Comparison of ENCODE assay signal across 9 mouse cellular contexts in genomic region chr1:162589443-162589842, GRCm38 (mm10). TPM values are rescaled to one million over a fixed set of nuclear protein-coding genes. Genes with fewer than 3 reads are reported as not detected.
DNase-seq lines count a peak whose midpoint lies in the region; ATAC-seq and TF ChIP-seq lines count a peak whose summit lies in the region.
"Had no signal": no experiment of that assay in that cellular context is flagged by ENCODE, and none has a peak within 500 bp of the region (broad histone marks: within the 10 kb centered on the region; RNA-seq: fewer than 3 reads in every experiment).

No protein-coding gene starts in this region.

- H3K36me3 ChIP-seq in embryonic facial prominence, embryonic 14.5 days (ENCODE audit: control insufficient read depth, insufficient read depth, low read length), result peaks cover 49% of the 10 kb centered on the region; the same call in 1 of the 2 replicates
- H3K36me3 ChIP-seq in hindbrain, embryonic 13.5 days, result peaks cover 14% of the 10 kb centered on the region
- 0 out of 2 replicates have a peak, but pooled peaks cover 3% of the 10 kb centered on the region for H3K36me3 ChIP-seq in midbrain, embryonic 15.5 days (replicated peaks)

- no peak overlapping the region for H3K27ac ChIP-seq in left cerebral cortex, adult 2 months
- H3K27ac ChIP-seq in embryonic facial prominence, embryonic 14.5 days (replicated peaks; ENCODE audit: low read depth, low read length), result no peak overlapping the region
- H3K27ac ChIP-seq in hindbrain, embryonic 13.5 days, result no peak overlapping the region
- no peak overlapping the region for H3K27ac ChIP-seq in midbrain, embryonic 15.5 days

- no peak overlapping the region for H3K9ac ChIP-seq in embryonic facial prominence, embryonic 14.5 days (ENCODE audit: low read depth, low read length)
- H3K9ac ChIP-seq in hindbrain, embryonic 13.5 days, result peak overlapping the region; percentile 30
- no peak overlapping the region for H3K9ac ChIP-seq in midbrain, embryonic 15.5 days

- 13% methylated on average over 9 of the region's 9 CpGs for WGBS in embryonic facial prominence, embryonic 14.5 days
- WGBS in hindbrain, embryonic 13.5 days, result 8% methylated on average over 9 of the region's 9 CpGs
- 5% methylated on average over 9 of the region's 9 CpGs for WGBS in midbrain, embryonic 15.5 days

- no peak overlapping the region for H3K4me3 ChIP-seq in left cerebral cortex, adult 2 months
- no peak overlapping the region for H3K4me3 ChIP-seq in embryonic facial prominence, embryonic 14.5 days (ENCODE audit: low read depth, low read length)
- no peak overlapping the region for H3K4me3 ChIP-seq in hindbrain, embryonic 13.5 days
- H3K4me3 ChIP-seq in midbrain, embryonic 15.5 days, result no peak overlapping the region

- DNase-seq in left cerebral cortex, postnatal 10 days (ENCODE audit: extremely low spot score in 1 of 2, low spot score in 2 of 2), result peak; percentile 16 to 38
- no peak for DNase-seq in left cerebral cortex, adult 2 months (ENCODE audit: extremely low spot score in 1 of 2, low spot score in 2 of 2)
- DNase-seq in embryonic facial prominence, embryonic 14.5 days (ENCODE audit: low spot score), result peak; percentile 24
- DNase-seq in thymus, postnatal 10 days (ENCODE audit: low spot score in 2 of 2), result no peak
- DNase-seq in cerebellum, postnatal 4 days (ENCODE audit: low spot score in 2 of 2), result no peak
- no peak for DNase-seq in spleen, postnatal 10 days (ENCODE audit: low spot score in 2 of 2)

- peak; percentile 50; the same call in 1 of the 2 replicates for ATAC-seq in embryonic facial prominence, embryonic 14.5 days (ENCODE audit: low read depth)
- peak; percentile 68 for ATAC-seq in hindbrain, embryonic 13.5 days (ENCODE audit: low FRiP score)
- peak; percentile 84 for ATAC-seq in midbrain, embryonic 15.5 days (replicated peaks)

- intact Hi-C loops in left cerebral cortex, postnatal 10 days (cut with DNase I), result loop anchor here (5.0 kb wide), 1 partner anchor 133 kb away; no protein-coding TSS in a partner anchor
- intact Hi-C loops in left cerebral cortex, adult 2 months (cut with DNase I), result no loop called here

- no peak overlapping the region for H3K4me2 ChIP-seq in embryonic facial prominence, embryonic 14.5 days (ENCODE audit: low read depth, low read length)
- H3K4me2 ChIP-seq in hindbrain, embryonic 13.5 days, result no peak overlapping the region
- H3K4me2 ChIP-seq in midbrain, embryonic 15.5 days, result no peak overlapping the region

- no peak for TF ChIP-seq CTCF in left cerebral cortex, adult 2 months (IDR thresholded peaks at IDR 0.05)

- no peaks in the 10 kb centered on the region for H3K27me3 ChIP-seq in embryonic facial prominence, embryonic 14.5 days (replicated peaks; ENCODE audit: control insufficient read depth, insufficient read depth, low read length)
- H3K27me3 ChIP-seq in hindbrain, embryonic 13.5 days, result no peaks in the 10 kb centered on the region
- no peaks in the 10 kb centered on the region for H3K27me3 ChIP-seq in midbrain, embryonic 15.5 days (replicated peaks)

- no peaks in the 10 kb centered on the region for H3K9me3 ChIP-seq in embryonic facial prominence, embryonic 14.5 days (ENCODE audit: control insufficient read depth, low read length)
- no peaks in the 10 kb centered on the region for H3K9me3 ChIP-seq in hindbrain, embryonic 13.5 days
- no peaks in the 10 kb centered on the region for H3K9me3 ChIP-seq in midbrain, embryonic 15.5 days

- no peaks in the 10 kb centered on the region for H3K4me1 ChIP-seq in embryonic facial prominence, embryonic 14.5 days (ENCODE audit: control insufficient read depth, insufficient read depth, low read length)
- H3K4me1 ChIP-seq in hindbrain, embryonic 13.5 days (replicated peaks), result peaks cover 10% of the 10 kb centered on the region
- peaks cover 4% of the 10 kb centered on the region; the same call in 1 of the 2 replicates for H3K4me1 ChIP-seq in midbrain, embryonic 15.5 days

RNA-seq across cellular contexts. Expression of gene Vamp4, which starts 19.1 kb away (rescaled TPM):
- 10 to 100 TPM; 79.5 to 81.2 TPM for total RNA-seq in left cerebral cortex, postnatal 10 days (2021)
- 100 to 1,000 TPM; 107 to 108 TPM for total RNA-seq in left cerebral cortex, adult 2 months (2021)
- polyA plus RNA-seq in embryonic facial prominence, embryonic 14.5 days (2014; fragmentation: Nextera tagmentation; extraction: Ambion mirVana), result 62.1 and 63.7 TPM in 2 replicates
- polyA plus RNA-seq in hindbrain, embryonic 13.5 days (2015; fragmentation: Nextera tagmentation; extraction: Ambion mirVana), result 76.0 and 77.9 TPM in 2 replicates
- 72.0 and 75.4 TPM in 2 replicates for polyA plus RNA-seq in midbrain, embryonic 15.5 days (2015; fragmentation: Nextera tagmentation; extraction: Ambion mirVana)

RNA-seq across cellular contexts. Expression of gene Mettl13, which starts 41.1 kb away (rescaled TPM):
- total RNA-seq in left cerebral cortex, postnatal 10 days (2021), result 10 to 100 TPM; 11.4 to 14.4 TPM
- total RNA-seq in left cerebral cortex, adult 2 months (2021), result 10 to 100 TPM; 10.3 to 12.6 TPM
- polyA plus RNA-seq in embryonic facial prominence, embryonic 14.5 days (2014; fragmentation: Nextera tagmentation; extraction: Ambion mirVana), result 12.7 and 19.0 TPM in 2 replicates
- polyA plus RNA-seq in hindbrain, embryonic 13.5 days (2015; fragmentation: Nextera tagmentation; extraction: Ambion mirVana), result 18.3 and 19.1 TPM in 2 replicates
- 18.2 and 20.8 TPM in 2 replicates for polyA plus RNA-seq in midbrain, embryonic 15.5 days (2015; fragmentation: Nextera tagmentation; extraction: Ambion mirVana)

RNA-seq across cellular contexts. Expression of gene Myoc, which starts 49.5 kb away (rescaled TPM):
- total RNA-seq in left cerebral cortex, postnatal 10 days (2021), result 1 to 10 TPM; 4.2 to 4.5 TPM
- 1 to 10 TPM; 6.2 to 6.7 TPM for total RNA-seq in left cerebral cortex, adult 2 months (2021)
- polyA plus RNA-seq in embryonic facial prominence, embryonic 14.5 days (2014; fragmentation: Nextera tagmentation; extraction: Ambion mirVana), result 0.26 TPM in 1 of 2 replicates, not detected in the other
- polyA plus RNA-seq in hindbrain, embryonic 13.5 days (2015; fragmentation: Nextera tagmentation; extraction: Ambion mirVana), result not detected in 2 replicates
- not detected in 2 replicates for polyA plus RNA-seq in midbrain, embryonic 15.5 days (2015; fragmentation: Nextera tagmentation; extraction: Ambion mirVana)
- total RNA-seq: neutrophil, adult 5-6 weeks had no signal

Comparison
In these comparisons a context has a peak if more than half of its experiments do, and no peak if none do; other contexts are left out.
1. DNase-seq: peak in left cerebral cortex, postnatal 10 days (2 of 2) and embryonic facial prominence, embryonic 14.5 days (single experiment); none in left cerebral cortex, adult 2 months (0 of 2), thymus, postnatal 10 days (0 of 2), cerebellum, postnatal 4 days (0 of 2) and spleen, postnatal 10 days (0 of 2).
2. Peak in every context shown above with its lines, with median percentiles within 50 percentile points of each other: ATAC-seq.